Mouse (Mus musculus): ENCODE results near the gene Prpsap1.
A peak's percentile ranks its signal among the peaks of the same experiment; 100 is the strongest.

Prpsap1 gene

GRCm38 (mm10) chr11:116493795-116494252 lies at the start of gene Prpsap1:
Gene Prpsap1 (minus strand): TSS chr11:116494202.
- peak; percentile 88 for DNase-seq (ENCODE audit: low spot score)

GRCm38 (mm10) chr11:116543110-116543509 lies 49.1 kb upstream of the Prpsap1 start:
- peak; percentile 72 for DNase-seq (ENCODE audit: low spot score)

- DNase-seq (ENCODE audit: low spot score): no peak
These were observed 47.2 kb upstream of the Prpsap1 start for GRCm38 (mm10) chr11:116541183-116541582.

- DNase-seq (ENCODE audit: low spot score): no peak
These were observed 44.2 kb upstream of the Prpsap1 start for GRCm38 (mm10) chr11:116538142-116538735.

GRCm38 (mm10) chr11:116537388-116537787 lies 43.4 kb upstream of the Prpsap1 start:
- DNase-seq (ENCODE audit: low spot score): no peak

GRCm38 (mm10) chr11:116536685-116537084 lies 42.7 kb upstream of the Prpsap1 start:
- no peak for DNase-seq (ENCODE audit: low spot score)

GRCm38 (mm10) chr11:116534154-116534865 lies 40.3 kb upstream of the Prpsap1 start:
- DNase-seq (ENCODE audit: low spot score): peak; percentile 89

GRCm38 (mm10) chr11:116533341-116534153 lies 39.5 kb upstream of the Prpsap1 start:
- peak; percentile 32 for DNase-seq (ENCODE audit: low spot score)

GRCm38 (mm10) chr11:116532810-116533338 lies 38.9 kb upstream of the Prpsap1 start:
- peak; percentile 62 for DNase-seq (ENCODE audit: low spot score)

GRCm38 (mm10) chr11:116532262-116532809 lies 38.3 kb upstream of the Prpsap1 start:
- peak; percentile 60 for DNase-seq (ENCODE audit: low spot score)

- DNase-seq (ENCODE audit: low spot score): peak; percentile 54
These were observed 37.6 kb upstream of the Prpsap1 start for GRCm38 (mm10) chr11:116531371-116532191.

- peak; percentile 88 for DNase-seq (ENCODE audit: low spot score)
These were observed 36.5 kb upstream of the Prpsap1 start, which contains the start of gene Sphk1 for GRCm38 (mm10) chr11:116530187-116531147. Gene Sphk1 (plus strand): TSS chr11:116530925.

GRCm38 (mm10) chr11:116528636-116529320 lies 34.8 kb upstream of the Prpsap1 start:
- peak; percentile 16 for DNase-seq (ENCODE audit: low spot score)

GRCm38 (mm10) chr11:116523699-116524189 lies 29.7 kb upstream of the Prpsap1 start:
- no peak for DNase-seq (ENCODE audit: low spot score)

GRCm38 (mm10) chr11:116522886-116523698 lies 29.1 kb upstream of the Prpsap1 start:
- no peak for DNase-seq (ENCODE audit: low spot score)

GRCm38 (mm10) chr11:116522046-116522445 lies 28.0 kb upstream of the Prpsap1 start:
- DNase-seq (ENCODE audit: low spot score): no peak

GRCm38 (mm10) chr11:116521143-116521542 lies 27.1 kb upstream of the Prpsap1 start:
- DNase-seq (ENCODE audit: low spot score): no peak

GRCm38 (mm10) chr11:116518482-116518881 lies 24.5 kb upstream of the Prpsap1 start:
- DNase-seq (ENCODE audit: low spot score): no peak

All from retina, embryonic 14.5 days (tissue).